Mouse (Mus musculus) gastrocnemius, postnatal 10 days (tissue): ENCODE measurements around the gene Samm50. TPM values are rescaled to one million over a fixed set of nuclear protein-coding genes. Genes with fewer than 3 reads are reported as not detected.

Experiments used
- DNase-seq: peaks from one replicate; pipeline ENCODE4 v3.0.0; 2021; ENCODE audit warnings: mixed read lengths
- total RNA-seq, 2 experiments: library from RNA; stranded (reverse); gene quantifications; 2 replicates each; pipeline ENCODE4 v1.2.3; 2021

The Samm50 gene
- total RNA-seq, 2 experiments from 2014 or later = 159 to 191 TPM

GRCm38 (mm10) chr15:84210941-84211340 lies 18.9 kb downstream of the Samm50 start:
- no peak for DNase-seq

- DNase-seq = no peak
These were observed 19.5 kb downstream of the Samm50 start for GRCm38 (mm10) chr15:84211564-84211963.

DNA sequence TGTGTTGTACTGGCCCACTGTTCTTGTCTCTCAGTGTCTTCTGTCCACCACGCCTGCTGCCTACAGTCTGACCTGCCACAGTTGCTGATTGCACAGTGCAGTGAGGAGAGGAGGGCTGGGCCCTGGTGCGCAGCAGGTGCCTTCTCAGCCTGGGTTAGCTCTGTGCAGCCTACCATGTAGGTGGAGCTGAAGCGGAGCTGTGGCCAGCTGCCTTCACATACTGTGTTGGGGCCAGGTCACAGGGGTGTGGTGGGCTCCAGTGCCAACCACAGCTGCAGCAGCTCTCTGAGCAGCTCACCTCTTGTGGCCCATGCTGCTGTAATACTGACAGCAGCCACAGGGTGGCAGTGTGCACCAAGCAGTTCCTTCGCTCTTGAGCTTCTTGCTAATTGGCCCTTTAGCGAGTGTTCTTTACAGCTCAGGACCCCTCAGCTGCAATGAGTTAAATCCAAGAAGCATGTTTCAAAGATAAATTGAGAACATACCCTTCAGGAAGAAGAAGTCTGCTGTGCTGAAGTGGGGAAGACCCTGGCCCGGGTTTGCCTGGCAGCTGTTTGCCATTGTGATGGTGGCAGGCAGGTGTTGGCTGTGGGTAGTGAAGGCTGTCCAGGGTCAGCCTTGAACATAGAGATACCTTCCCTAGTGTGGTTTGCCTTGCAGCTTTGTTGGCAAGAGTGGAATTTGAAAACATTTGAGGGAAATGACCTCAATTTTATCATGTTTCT lies 20.2 kb downstream of the Samm50 start:
- DNase-seq = peak; percentile 91

GRCm38 (mm10) chr15:84212756-84213105 lies 20.7 kb downstream of the Samm50 start:
- DNase-seq = no peak

DNA sequence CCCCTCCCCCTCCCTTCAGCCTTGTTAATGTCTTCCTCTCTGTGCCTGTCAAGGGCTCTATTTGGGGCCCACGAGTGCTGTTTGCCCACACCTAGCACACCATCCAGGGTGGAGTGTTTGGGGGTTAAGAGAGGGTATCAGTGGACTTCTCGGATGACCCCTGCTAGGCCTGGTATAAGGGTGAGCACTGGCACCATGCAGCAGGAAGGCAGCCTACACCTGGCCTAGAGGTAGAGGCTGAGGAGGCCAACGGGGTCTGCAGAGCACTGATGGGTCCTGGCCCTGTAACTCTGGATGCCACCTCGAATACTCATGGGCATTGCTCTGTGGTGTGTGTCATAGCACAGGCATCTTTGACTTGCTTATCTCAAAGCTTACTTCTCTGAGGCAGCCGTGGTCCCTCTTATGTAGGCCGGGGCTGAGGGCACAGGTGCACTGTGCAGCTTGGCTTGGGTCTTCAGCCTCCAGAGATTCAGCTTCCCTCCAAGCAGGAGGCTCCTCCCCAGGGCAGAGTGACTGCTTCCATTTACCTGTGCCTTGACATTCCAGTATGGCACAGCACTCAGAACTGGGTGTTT lies 21.2 kb downstream of the Samm50 start:
- DNase-seq = no peak

DNA sequence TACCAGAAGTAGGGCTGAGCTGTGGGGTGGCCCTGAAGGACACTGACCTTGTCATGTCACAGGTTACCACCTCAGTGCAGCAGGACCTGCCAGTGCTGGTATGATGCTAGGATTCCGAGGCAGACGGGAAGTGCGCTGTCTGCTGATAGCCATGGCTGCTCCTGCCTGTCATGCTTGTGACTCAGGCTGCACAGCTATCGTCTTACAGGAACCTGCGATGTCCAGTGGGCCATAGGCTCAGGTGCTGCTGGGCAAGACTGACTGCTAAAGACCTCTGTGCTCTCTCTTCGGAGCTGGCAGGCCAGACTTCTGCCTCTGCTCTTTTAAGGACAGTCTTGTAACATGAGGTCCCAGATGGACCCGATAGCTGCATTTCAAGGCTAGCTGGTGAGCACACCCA lies 22.4 kb downstream of the Samm50 start:
- DNase-seq = no peak

DNA sequence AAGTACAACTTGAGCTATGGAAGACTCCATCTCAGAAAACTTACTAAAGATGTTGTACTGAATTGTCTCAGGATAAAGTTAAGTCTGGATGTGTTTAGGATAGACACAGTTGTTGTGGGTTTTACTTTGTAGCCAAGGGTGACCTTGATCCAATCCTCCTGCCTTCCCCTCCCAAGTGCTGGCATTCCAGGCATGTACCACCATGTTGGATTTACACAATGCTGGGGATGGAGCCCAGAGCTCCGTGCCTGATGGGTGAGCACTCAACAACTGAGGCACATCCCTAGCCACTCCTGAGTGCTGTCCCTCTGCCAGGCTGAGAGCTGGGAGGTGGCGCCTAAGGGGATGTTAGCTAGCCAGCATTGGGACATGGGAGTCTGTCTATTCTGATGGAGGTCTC lies 23.2 kb downstream of the Samm50 start:
- DNase-seq = no peak

DNA sequence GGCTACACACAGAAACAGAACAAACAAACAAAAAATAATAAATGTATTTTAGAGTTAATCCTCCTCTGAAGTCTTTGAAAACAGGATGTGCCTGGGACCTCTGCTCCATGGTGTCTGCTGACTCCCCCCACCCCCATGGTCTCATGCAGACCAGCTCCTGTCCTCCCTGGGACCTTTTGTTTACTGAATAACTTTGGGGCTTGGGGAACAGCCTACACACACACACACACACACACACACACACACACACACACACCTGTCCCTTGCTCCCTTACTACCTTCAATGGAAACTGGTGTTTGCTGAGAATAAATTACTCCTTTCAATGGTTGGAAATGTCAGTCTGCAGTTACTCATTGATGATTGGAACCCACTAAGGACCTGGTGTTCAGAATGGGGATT lies 24.0 kb downstream of the Samm50 start:
- DNase-seq = no peak

GRCm38 (mm10) chr15:84216461-84217084 lies 24.5 kb downstream of the Samm50 start:
- no peak for DNase-seq

GRCm38 (mm10) chr15:84217969-84218782 lies 26.1 kb downstream of the Samm50 start:
- DNase-seq = no peak

GRCm38 (mm10) chr15:84218783-84219271 lies 26.8 kb downstream of the Samm50 start:
- no peak for DNase-seq

GRCm38 (mm10) chr15:84221539-84221938 lies 29.5 kb downstream of the Samm50 start:
- DNase-seq = no peak

DNA sequence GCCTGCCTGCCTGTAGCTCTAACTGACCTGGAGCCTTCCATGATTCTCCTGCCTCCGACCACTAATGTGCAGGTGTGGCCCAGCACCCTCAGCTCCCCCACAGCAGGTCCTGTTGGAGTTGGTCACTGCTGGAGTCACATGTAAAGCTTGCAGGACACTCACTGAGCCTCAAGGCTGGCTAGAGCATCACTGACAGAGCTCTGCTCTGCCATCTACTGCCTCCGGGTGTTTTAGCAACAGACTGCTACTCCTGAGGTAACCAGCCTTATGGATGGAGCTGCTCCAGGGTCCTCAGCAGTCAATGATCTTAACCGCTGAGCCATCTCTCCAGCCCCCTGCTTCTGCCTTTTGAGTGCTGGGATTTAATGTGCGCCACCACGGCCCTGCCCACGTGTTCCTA lies 31.4 kb downstream of the Samm50 start:
- DNase-seq = no peak

DNA sequence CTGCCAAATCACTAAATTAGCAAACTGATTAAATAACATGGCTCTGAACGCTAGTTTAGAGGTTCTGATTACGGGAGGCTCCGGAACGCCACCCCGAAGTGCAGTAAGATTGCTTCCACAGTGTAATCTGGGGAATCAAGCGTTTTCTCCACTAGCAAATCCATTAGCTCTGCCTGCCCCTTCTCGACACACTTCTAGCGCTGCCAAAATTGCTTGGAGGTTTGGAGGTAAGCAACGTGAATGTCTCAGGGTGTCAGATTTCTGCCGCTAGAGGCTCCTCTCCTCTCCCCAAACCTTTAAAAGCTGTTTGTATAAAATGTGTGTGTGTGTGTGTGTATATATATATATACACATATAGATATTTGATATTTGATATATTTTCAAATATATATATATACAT lies 32.7 kb downstream of the Samm50 start:
- no peak for DNase-seq

DNA sequence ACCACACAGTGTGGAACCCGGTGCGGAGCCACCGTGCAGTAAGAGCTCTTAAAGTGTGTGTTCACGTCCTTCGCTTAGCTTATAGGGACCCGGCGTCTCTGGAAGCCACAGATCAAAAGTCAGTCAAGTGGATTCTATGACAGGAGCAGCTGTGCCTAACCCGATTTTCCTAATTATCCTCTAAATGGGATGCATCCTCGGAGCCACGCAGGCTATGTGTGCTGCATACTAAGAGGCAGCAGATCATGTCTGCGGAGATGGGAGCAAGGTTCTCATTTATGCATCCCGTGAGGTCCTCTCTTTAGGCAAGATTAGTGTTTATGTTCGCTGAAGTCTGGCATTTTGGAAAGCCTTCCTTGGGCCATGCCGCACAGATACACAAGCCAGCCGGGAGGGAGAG lies 34.9 kb downstream of the Samm50 start:
- no peak for DNase-seq

DNA sequence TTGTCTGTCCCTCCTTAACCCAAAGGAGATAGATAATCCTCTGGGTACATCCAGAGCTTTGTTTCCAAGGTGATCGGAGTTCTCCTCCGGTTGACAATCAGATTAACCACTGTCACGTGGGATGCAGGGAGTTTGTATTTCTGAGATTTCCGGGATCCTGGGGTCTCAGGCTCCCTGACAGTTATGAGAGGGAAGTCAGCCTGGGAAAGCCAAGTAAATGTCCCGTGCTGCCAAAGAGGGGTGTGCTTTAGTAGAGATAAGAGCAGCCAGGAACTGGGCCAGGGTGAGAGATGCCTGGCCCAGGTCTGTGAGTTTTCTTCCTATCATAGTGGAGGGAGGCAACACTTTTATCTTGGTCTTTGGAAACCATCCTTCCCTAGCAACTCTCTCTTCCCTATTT lies 38.6 kb downstream of the Samm50 start:
- no peak for DNase-seq

- DNase-seq = no peak
These were observed 39.2 kb downstream of the Samm50 start for GRCm38 (mm10) chr15:84231113-84231712.

- peak; percentile 52 for DNase-seq
These were observed 39.9 kb downstream of the Samm50 start, which contains the start of gene Parvb for GRCm38 (mm10) chr15:84231721-84232561. Parvb (plus strand) TSS chr15:84232043.

DNA sequence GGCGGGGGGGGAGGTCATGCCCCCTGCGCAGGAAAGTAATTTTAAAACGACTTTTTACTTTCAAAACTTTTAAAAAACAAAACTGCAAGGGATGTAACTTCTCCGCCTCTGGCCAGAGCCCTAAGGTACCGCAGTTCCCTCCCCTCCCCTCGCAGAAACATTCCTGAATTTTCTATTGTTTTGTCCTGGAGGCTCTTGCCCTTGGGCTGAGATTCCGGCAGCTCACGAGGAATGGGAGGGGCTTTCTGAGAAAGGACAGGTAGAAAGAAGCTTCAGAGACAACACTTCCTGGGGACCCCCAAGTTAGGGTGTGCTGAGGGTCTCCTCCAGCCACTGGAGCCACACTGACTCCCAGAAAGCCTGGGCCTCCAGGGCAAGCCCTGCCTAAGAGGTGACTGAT lies 40.6 kb downstream of the Samm50 start:
- DNase-seq = no peak

DNA sequence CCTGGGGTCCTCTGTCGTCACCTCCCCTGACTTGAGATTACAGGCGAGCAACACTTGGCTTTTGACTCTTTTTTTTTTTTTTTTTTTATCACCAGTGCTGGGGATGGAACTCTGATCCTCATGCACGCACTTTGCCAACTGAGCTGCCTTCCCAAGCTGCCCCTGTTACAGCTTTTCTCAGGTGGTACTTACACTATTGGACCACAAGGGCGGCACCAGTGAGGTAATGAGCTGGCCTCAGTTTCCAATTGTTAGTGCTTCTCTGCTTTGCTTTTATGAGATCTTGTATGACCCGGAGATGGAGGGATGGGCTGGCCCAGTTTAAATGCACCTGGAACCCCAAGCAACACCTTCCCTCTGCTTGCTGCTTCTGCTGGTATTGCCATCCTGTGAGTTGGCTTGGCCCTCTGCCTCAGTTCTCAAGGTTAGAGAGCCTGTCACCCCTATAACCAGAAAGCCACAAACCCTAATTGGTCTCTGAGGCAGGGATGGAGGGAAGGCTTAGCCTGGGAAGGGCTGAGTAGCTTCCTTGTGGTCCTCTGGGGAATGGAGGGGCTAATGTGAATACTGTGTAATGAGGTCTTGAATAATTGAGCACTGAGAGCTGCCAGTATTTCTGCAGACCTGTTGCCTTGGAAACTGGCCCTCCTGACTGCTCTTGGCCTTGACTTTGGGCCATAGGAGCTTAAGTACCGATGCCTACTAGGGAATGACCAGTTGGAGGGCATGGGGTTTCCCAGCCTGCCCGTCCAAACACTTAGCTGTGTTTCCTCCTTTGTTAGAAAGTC lies 42.9 kb downstream of the Samm50 start:
- DNase-seq = no peak

GRCm38 (mm10) chr15:84235646-84236045 lies 43.6 kb downstream of the Samm50 start:
- no peak for DNase-seq
